Mouse (Mus musculus) brain, embryonic 14.5 days (tissue): ENCODE measurements at regions not wholly inside any gene's neighbourhood (a gene's known extent, or its start where the extent isn't known, plus 50 kb on each side); places are given as distances from the start of the nearest gene placed in this dataset.

Source experiments
- CTCF ChIP-seq: fragments of 200-500 bp; IDR thresholded peaks from 2 replicates; pipeline ENCODE4 v1.5.1; 2012; ENCODE audit warnings: inconsistent platforms, mild to moderate bottlenecking, moderate library complexity, borderline replicate concordance; ENCODE audit not compliant: insufficient read depth, insufficient read length; ENCODE audit errors: extremely low read depth
- POLR2A ChIP-seq: fragments of 200-500 bp; IDR thresholded peaks from 2 replicates; pipeline ENCODE4 v1.6.1; 2012; ENCODE audit warnings: mild to moderate bottlenecking, inconsistent platforms, borderline replicate concordance; ENCODE audit not compliant: poor library complexity, insufficient read depth, insufficient read length, severe bottlenecking; ENCODE audit errors: extremely low read depth

GRCm38 (mm10) chr4:62833944-62834343 is 131.4 kb upstream of the Zfp618 start:
- TF ChIP-seq CTCF (no peak), POLR2A (no peak)
